Mouse (Mus musculus): ENCODE data around the gene Gbp2b. TPM values are rescaled to one million over a fixed set of nuclear protein-coding genes. Genes with fewer than 3 reads are reported as not detected.

Gene Gbp2b
- total and polyA plus RNA-seq, 2 experiments from 2014 or later, result not detected

DNA sequence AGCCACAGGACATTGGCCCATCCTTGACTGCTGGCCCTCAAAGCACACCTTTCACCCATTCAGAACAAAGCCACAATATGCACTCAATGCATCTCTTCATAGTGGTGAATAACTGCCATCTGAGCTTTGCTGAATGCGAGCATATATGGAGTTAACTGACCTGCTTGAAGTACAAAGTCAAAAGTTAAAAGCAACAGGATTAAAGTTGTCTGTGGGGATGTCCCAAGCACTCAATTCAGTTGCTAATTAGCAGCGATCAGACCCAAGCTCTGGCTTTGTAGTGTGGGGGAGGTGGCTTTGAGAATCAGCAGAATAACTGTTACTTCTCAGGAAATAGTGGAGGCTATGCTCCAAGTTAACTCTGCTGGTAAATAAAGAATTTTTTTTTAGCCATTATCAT, 55.6 kb downstream of the Gbp2b start:
- no peak for TF ChIP-seq EP300 (IDR thresholded peaks at IDR 0.05; ENCODE audit: low read depth)
- no peak for TF ChIP-seq CTCF (IDR thresholded peaks at IDR 0.05; ENCODE audit: low read depth)
- Histone ChIP-seq H3K27ac (ENCODE audit: low read depth) (no peak overlapping the region), H3K4me1 (ENCODE audit: control insufficient read depth, insufficient read depth) (no peaks in the 10 kb centered on the region), H3K36me3 (replicated peaks; ENCODE audit: control insufficient read depth, insufficient read depth, low read length) (no peaks in the 10 kb centered on the region), H3K9ac (replicated peaks; ENCODE audit: low read depth, low read length) (no peak overlapping the region), H3K9me3 (replicated peaks; ENCODE audit: control insufficient read depth, low read length) (no peaks in the 10 kb centered on the region), H3K4me2 (ENCODE audit: low read depth, low read length) (no peak overlapping the region), H3K4me3 (ENCODE audit: low read depth, low read length) (no peak overlapping the region), H3K27me3 (ENCODE audit: control insufficient read depth, insufficient read depth, low read length) (no peaks in the 10 kb centered on the region)
- no peak for ATAC-seq (ENCODE audit: insufficient read depth, low read depth)
- 30% methylated on average over 2 of the region's 2 CpGs for WGBS
- DNase-seq (ENCODE audit: low spot score), result no peak

DNA sequence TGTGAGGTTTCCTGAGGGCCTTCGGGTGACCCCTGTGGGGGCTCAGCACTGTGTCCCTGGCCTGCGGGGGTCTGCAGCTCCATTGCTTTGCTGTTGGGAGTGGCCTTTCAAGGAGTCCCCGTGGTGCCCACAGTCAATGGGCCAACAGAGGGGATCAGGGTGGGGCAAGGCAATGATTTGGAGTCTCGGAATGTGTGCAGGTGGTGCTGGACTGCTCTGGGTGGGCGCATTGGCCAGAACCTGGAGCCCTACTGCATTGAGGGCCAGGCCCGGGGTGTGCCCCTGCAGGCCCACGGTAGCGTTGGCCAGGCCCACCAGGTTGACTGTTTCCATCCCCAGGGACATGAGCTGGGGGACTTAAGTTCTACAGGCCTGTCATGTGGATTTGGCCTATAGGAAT, 70.1 kb downstream of the Gbp2b start:
- H3K9ac ChIP-seq (replicated peaks; ENCODE audit: low read depth, low read length), result no peak overlapping the region
- no peaks in the 10 kb centered on the region for H3K4me1 ChIP-seq (ENCODE audit: control insufficient read depth, insufficient read depth)
- H3K4me3 ChIP-seq (ENCODE audit: low read depth, low read length), result no peak overlapping the region
- 84% methylated on average over 8 of the region's 8 CpGs for WGBS
- no peak for DNase-seq (ENCODE audit: low spot score)
- H3K9me3 ChIP-seq (replicated peaks; ENCODE audit: control insufficient read depth, low read length), result peaks cover 4% of the 10 kb centered on the region; the same call in 1 of the 2 replicates
- H3K4me2 ChIP-seq (ENCODE audit: low read depth, low read length), result no peak overlapping the region
- H3K36me3 ChIP-seq (replicated peaks; ENCODE audit: control insufficient read depth, insufficient read depth, low read length), result no peaks in the 10 kb centered on the region
- ATAC-seq (ENCODE audit: insufficient read depth, low read depth), result no peak
- no peak for TF ChIP-seq CTCF (IDR thresholded peaks at IDR 0.05; ENCODE audit: low read depth)
- no peak overlapping the region for H3K27ac ChIP-seq (ENCODE audit: low read depth)
- no peaks in the 10 kb centered on the region for H3K27me3 ChIP-seq (ENCODE audit: control insufficient read depth, insufficient read depth, low read length)

Small RNA genes within 50 kb of the gene (microRNA-seq; reads per million reads assigned to microRNA genes)
- gene Mir6381, result not detected

Other genes starting within 250 kb of the Gbp2b start
- 512 and 650 TPM in 2 replicates for gene Pdlim5, start 199.2 kb upstream of the Gbp2b start, total RNA-seq (2014; rRNA removed; ENCODE audit: low replicate concordance)
- 336 and 367 TPM in 2 replicates for gene Pdlim5, start 199.2 kb upstream of the Gbp2b start, polyA plus RNA-seq (2015; fragmentation: Nextera tagmentation; extraction: Ambion mirVana)
- gene Gbp5, start 100.9 kb upstream of the Gbp2b start, total RNA-seq (2014; rRNA removed; ENCODE audit: low replicate concordance), result 1.6 and 4.4 TPM in 2 replicates
- gene Gbp5, start 100.9 kb upstream of the Gbp2b start, polyA plus RNA-seq (2015; fragmentation: Nextera tagmentation; extraction: Ambion mirVana), result 0.33 and 0.44 TPM in 2 replicates
- gene Gbp7, start 64.5 kb upstream of the Gbp2b start, total RNA-seq (2014; rRNA removed; ENCODE audit: low replicate concordance), result 5.4 and 6.0 TPM in 2 replicates
- 5.3 and 5.4 TPM in 2 replicates for gene Gbp7, start 64.5 kb upstream of the Gbp2b start, polyA plus RNA-seq (2015; fragmentation: Nextera tagmentation; extraction: Ambion mirVana)
- gene Gbp3, start 34.8 kb upstream of the Gbp2b start, total RNA-seq (2014; rRNA removed; ENCODE audit: low replicate concordance), result 14.4 and 30.1 TPM in 2 replicates
- gene Gbp3, start 34.8 kb upstream of the Gbp2b start, polyA plus RNA-seq (2015; fragmentation: Nextera tagmentation; extraction: Ambion mirVana), result 5.3 and 6.0 TPM in 2 replicates
- gene Gbp2, start 25.8 kb downstream of the Gbp2b start, total RNA-seq (2014; rRNA removed; ENCODE audit: low replicate concordance), result 6.6 and 17.2 TPM in 2 replicates
- gene Gbp2, start 25.8 kb downstream of the Gbp2b start, polyA plus RNA-seq (2015; fragmentation: Nextera tagmentation; extraction: Ambion mirVana), result 3.0 and 3.6 TPM in 2 replicates
- gene Kyat3, start 106.2 kb downstream of the Gbp2b start, total RNA-seq (2014; rRNA removed; ENCODE audit: low replicate concordance), result 19.5 and 21.6 TPM in 2 replicates
- 11.2 and 12.8 TPM in 2 replicates for gene Kyat3, start 106.2 kb downstream of the Gbp2b start, polyA plus RNA-seq (2015; fragmentation: Nextera tagmentation; extraction: Ambion mirVana)
- gene Gtf2b, start 170.2 kb downstream of the Gbp2b start, total RNA-seq (2014; rRNA removed; ENCODE audit: low replicate concordance), result 32.1 and 48.4 TPM in 2 replicates
- 58.2 and 63.7 TPM in 2 replicates for gene Gtf2b, start 170.2 kb downstream of the Gbp2b start, polyA plus RNA-seq (2015; fragmentation: Nextera tagmentation; extraction: Ambion mirVana)

All from heart, postnatal 0 days (tissue).